Mouse (Mus musculus) hematopoietic stem cell, adult 5-6 weeks (primary cell): ENCODE measurements around the gene Trmt112. TPM values are rescaled to one million over a fixed set of nuclear protein-coding genes. Genes with fewer than 3 reads are reported as not detected.

Experiments used
- ATAC-seq, 2 experiments: fragments of 125-278 bp in 1 of 2; replicated peaks in 1 of 2; 2 replicates each; pipeline ENCODE4 v1.8.0; 2016 to 2017; ENCODE audit warnings: inconsistent platforms in 2 of 2, mild to moderate bottlenecking in 2 of 2, moderate number of reproducible peaks in 2 of 2, low read depth in 1 of 2, moderate TSS enrichment in 1 of 2; ENCODE audit not compliant: low FRiP score in 2 of 2, poor library complexity in 2 of 2, severe bottlenecking in 2 of 2, insufficient read depth in 1 of 2, low TSS enrichment in 1 of 2
- total RNA-seq: library from RNA; stranded (forward); fragments of 172-1452, 232-1000 nt; gene quantifications from 2 replicates; pipeline ENCODE4 v1.2.3, GENCODE M21; 2017

Gene Trmt112
- total RNA-seq, 1 experiment from 2014 or later = 328 TPM

DNA sequence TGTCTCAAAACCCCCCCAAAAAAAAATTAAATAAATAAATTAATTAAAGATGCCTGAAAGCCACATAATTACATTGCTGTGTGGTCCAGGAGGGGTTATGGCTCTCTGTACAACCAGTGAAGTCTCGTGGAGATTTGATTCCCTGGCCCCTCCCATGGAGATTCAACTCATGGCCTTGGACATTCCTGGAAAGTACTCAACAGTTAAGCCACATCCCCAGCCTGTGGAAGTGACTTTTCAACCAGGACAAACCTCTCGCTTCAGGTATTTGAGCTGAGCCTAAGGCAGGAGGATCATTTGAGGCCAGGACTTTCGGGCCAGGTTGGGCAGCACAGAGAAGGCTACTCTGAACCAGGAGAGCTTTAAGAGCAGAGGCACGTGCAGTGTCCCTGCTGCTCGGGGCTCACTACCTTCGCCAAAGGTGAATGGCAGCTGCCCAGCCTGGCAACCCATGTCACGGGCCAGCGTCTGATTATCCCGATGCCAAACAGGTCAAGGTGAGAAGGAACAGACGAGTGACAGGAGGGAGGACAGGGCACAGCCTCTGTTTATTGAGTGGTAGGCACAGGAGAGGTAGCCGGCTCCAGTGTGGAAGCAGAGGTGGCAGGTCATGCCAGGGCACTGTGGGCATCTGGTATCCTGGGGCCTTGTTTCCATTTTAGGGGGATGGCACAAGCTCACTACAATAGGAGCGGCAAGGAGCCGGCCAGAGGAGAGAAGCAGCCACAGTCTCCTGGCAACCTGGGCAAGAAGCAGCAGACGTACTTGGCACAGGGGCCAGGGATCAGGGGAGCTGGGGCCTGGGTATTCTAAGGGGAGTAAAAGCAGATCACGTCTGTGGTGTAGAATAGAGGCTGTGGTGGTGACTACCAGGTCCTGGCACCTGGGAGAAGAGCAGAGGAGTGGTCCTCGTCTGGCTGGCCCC lies 28.3 kb downstream of the Trmt112 start:
- ATAC-seq = no peak

- no peak for ATAC-seq
Observed at GRCm38 (mm10) chr19:6939106-6940002, 29.9 kb downstream of the Trmt112 start.

DNA sequence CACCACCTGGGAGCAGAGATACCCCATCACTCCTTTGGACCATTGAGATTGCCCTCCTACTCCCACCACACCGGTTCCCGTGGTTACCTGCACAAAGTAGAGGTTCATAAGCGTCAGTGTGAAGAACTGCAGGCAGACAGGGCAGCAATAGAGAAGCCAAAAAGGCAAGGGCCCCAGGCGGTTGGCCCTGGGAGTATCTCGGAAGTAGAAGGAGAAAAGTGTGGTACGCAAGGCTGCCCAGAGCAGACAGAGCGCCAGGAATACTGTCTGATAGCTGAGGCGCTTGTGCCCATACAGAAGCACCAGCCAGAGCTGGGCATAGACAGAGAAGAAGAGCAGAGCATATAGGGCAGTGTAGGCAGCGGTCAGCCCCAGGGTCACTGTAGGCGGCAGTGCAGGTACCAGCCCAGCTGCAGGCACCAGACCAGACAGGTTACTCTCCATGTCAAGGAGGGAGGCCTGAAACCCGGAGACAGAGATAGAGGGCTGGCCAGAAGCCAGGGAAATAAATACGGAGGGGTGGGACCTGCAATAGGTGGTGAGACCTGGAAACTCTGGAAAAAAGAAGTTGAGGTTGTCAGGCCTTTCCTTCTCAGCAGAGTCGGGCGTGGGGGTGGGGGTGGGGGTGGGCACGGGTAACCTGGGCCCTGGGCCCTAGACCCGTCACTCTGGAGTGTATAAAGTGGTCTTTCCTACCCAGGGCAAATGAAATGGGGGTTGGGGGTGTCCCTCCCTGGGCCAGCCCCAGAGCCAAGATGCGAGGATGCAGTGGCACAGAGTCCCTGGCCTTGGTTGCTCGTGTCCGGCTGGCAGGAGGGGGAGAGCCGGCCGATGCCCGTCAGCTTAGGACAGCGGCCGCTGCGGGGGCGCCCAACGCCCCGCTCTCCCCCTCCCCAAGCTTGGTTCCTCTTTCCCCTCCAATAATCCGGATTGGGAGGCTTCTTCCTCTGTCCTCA lies 31.2 kb downstream of the Trmt112 start:
- peak in 1 of 2 experiments; percentile 10; a peak in 1 of 4 replicates for ATAC-seq

- ATAC-seq = peak; percentile 67 to 79
Observed at GRCm38 (mm10) chr19:6941372-6942248, 32.1 kb downstream of the Trmt112 start, which contains the start of gene Bad. Bad (plus strand) TSS chr19:6941861.

DNA sequence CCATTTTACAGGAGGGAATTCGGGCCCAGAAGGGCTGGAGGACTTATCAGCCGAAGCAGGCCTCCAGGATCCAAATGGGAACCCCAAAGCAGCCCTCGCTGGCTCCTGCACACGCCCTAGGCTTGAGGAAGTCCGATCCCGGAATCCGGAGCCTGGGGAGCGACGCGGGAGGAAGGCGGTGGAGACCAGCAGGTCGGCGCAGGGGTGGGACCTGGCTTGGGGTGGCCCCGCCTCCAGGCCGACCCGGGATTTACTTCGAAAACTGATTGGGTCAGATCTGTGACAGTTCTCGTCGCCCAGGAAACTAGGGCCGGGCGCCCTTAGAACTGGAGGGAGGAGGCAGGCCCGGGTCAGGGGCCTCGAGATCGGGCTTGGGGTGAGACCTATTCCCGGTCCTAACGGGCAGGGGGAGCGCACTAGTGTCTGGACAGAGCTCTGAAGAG lies 32.8 kb downstream of the Trmt112 start, which contains the start of gene Gpr137:
Gene Gpr137 (minus strand): TSS at position 232 of the 443 bp plus-strand sequence.
- peak; percentile 82 to 84 for ATAC-seq

DNA sequence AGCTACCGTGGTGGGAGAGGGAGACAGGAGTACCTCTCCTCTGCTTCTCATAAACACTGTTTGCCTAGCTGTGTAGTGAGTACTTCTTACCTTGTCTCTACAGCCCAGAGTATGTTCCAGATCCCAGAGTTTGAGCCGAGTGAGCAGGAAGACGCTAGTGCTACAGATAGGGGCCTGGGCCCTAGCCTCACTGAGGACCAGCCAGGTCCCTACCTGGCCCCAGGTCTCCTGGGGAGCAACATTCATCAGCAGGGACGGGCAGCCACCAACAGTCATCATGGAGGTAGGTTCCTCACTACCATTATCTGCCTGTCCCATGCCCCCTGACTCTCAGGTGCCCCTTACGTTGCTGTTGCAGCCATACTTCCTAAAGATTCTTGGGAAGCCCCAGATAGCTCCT lies 33.3 kb downstream of the Trmt112 start:
- ATAC-seq = no peak

DNA sequence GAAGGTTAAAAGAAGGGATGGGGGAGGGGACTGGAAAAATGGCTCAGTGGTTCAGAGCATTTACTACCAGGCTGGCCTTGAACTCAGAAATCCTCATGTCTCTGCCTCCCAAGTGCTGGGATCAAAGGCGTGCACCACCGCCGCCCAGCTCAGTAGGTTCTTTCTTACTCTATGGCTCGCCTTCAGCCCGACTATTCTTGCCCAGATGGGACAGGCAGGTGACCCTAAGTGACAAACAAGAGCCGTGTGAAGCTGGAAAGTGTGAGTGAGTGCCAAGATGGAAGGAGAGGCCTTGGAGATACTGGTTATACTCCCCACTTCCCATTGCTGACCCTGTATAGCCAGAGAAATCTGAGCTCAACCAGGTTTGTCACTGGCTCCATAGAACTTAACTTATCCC lies 34.2 kb downstream of the Trmt112 start:
- no peak for ATAC-seq

- no peak for ATAC-seq
Observed at GRCm38 (mm10) chr19:6947742-6948141, 38.2 kb downstream of the Trmt112 start.

GRCm38 (mm10) chr19:6948186-6948585 lies 38.7 kb downstream of the Trmt112 start:
- ATAC-seq = no peak

- ATAC-seq = no peak
Observed at GRCm38 (mm10) chr19:6949532-6949931, 40.0 kb downstream of the Trmt112 start.

GRCm38 (mm10) chr19:6949951-6950350 lies 40.5 kb downstream of the Trmt112 start:
- no peak for ATAC-seq

DNA sequence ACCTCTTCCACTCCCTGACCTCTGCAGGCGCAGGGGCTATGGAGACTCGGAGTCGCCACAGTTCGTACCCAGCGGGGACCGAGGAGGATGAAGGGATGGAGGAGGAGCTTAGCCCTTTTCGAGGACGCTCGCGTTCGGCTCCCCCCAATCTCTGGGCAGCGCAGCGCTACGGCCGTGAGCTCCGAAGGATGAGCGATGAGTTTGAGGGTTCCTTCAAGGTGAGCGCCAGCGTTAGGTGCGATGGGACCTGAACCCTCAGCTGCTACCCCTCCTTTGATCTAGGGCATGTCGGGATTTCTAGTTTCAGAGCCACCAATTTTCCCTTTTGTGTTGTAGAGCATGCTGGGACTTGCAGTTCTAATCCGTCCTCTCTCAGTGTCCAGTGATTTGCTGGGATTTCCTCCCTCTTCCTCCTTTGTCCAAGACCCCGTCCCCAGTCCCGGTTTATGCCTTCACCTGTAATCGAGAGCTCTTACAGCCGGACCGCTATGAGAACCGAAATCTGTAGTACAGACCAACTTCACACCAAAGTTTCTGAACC lies 41.2 kb downstream of the Trmt112 start:
- peak in 1 of 2 experiments; percentile 13; a peak in 2 of 4 replicates for ATAC-seq

DNA sequence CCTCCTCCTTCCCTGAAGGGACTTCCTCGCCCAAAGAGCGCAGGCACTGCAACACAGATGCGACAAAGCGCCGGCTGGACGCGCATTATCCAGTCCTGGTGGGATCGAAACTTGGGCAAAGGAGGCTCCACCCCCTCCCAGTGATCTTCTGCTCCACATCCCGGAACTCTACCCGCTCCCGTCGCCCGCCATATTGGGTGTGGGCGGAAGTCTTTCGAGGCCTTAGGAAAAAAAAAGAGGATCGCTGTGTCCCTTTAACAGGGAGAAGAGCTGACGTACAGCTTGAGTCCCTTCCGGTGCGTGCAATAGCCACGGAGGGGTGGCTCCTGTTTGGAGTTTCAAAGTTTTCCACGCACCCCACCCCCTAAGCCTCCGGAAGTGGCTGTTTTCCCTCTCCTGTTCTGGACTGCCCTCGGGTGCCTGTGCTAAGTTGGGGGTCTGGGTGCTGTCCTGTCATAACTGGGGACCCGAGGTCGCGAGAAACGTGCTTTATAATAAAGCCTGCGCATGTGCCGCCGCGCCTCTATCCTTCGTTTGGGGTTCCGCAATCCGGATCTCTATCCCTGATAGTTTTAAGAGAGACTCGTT lies 42.0 kb downstream of the Trmt112 start:
- ATAC-seq = peak; percentile 64 to 79

DNA sequence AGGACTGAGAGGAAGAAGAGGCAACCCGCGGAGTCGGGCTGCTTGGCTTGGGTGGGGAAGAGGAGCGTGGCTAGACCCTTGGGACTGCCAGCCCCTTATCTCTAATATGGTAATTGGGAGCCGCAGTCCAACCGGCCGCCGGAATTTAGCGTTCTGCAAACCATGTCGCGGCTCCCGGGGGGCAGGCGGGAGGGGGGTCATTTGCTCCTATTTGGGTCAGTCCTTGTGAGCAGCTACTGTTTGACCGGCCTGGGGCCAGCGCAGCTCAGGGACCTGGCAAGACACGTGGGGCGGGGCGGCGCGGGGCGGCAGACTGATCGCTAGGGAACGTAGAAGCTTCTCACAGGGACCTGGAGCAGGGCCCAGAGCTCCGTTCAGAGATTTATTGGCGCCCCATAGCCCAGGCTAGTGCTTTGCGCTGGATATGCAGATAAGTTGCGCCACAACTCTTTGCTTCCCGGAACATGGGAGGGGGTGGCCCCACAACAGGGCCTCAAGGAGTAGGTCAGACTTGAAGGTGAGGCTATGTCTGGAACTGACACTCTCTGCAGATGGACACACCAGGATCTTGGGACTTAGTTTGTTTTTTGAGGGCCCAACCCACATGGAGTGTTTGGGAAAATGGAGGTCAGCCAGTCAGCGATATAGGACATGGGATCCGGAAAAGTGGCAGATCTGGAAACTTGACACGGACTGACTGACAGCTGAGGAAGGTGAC lies 42.7 kb downstream of the Trmt112 start:
- ATAC-seq = peak; percentile 8 to 13; a peak in 2 of 4 replicates

GRCm38 (mm10) chr19:6952712-6953037 lies 43.2 kb downstream of the Trmt112 start:
- no peak for ATAC-seq
